Mouse (Mus musculus) liver, embryonic 14.5 days (tissue): ENCODE data around the gene Kncn.

Source experiments
- CTCF ChIP-seq: IDR thresholded peaks from 2 replicates; pipeline ENCODE4 v1.5.1; 2016; ENCODE audit warnings: antibody characterized with exemption, low read depth, control low read depth
- EP300 ChIP-seq: IDR thresholded peaks from 2 replicates; pipeline ENCODE4 v1.6.1; 2016; ENCODE audit warnings: antibody characterized with exemption, low read depth

DNA sequence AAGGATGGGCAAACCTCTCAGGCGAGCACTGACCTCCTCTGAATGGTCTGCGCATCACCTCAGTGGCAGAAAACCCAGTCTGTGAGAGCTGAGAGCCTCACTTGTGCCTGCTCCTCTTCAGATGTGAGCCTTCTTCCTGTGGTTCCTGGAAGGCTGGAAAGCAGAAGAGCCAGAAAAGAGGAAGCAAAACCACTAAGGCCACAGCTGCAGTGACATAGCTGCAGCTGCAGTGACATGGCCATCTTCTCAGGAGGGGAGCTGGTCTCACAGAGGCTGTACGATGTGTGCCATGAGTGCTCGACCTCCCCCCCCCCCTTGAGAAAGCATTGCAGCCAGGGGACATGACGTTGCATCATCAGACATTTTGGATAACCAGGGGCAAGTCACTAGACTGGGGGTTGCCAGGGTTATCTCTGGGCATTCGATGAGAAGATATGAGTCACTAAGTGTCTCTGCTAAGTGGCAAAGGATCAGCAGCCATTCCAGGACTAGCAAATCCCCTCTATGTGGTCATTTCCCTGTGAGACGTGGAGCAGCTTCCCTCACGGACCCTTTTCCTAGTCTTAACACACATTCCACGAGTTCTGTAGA lies 26.8 kb upstream of the Kncn start:
- TF ChIP-seq CTCF = no peak
- TF ChIP-seq EP300 = no peak
